Mouse (Mus musculus) neural tube, embryonic 14.5 days (tissue): Measurements from ENCODE around the gene Zfhx2. TPM values are rescaled to one million over a fixed set of nuclear protein-coding genes. Genes with fewer than 3 reads are reported as not detected.

Source experiments
- ATAC-seq: fragments of 200-750 bp; cut with Nextera tagmentation; 2 replicates; pipeline ENCODE4 v1.8.0; 2017; ENCODE audit warnings: low read depth, mild to moderate bottlenecking, moderate TSS enrichment, moderate library complexity
- H3K27ac ChIP-seq: fragments of 300-500 bp; sonication (generic); 2 replicates; pipeline ENCODE4 v1.5.1; 2014; ENCODE audit warnings: low read depth, mild to moderate bottlenecking, control low read depth, low read length, moderate library complexity, mixed read lengths
- H3K27me3 ChIP-seq: fragments of 300-500 bp; sonication (generic); 2 replicates; pipeline ENCODE4 v1.6.1; 2014; ENCODE audit warnings: low read length; ENCODE audit not compliant: control insufficient read depth, insufficient read depth
- H3K36me3 ChIP-seq: fragments of 300-500 bp; sonication (generic); 2 replicates; pipeline ENCODE4 v1.6.1; 2014; ENCODE audit warnings: low read length, mixed read lengths; ENCODE audit not compliant: control insufficient read depth, insufficient read depth
- H3K4me1 ChIP-seq: fragments of 300-500 bp; sonication (generic); 2 replicates; pipeline ENCODE4 v1.6.1; 2014; ENCODE audit warnings: low read length; ENCODE audit not compliant: control insufficient read depth, insufficient read depth
- H3K4me2 ChIP-seq: fragments of 300-500 bp; sonication (generic); 2 replicates; pipeline ENCODE4 v1.6.1; 2014; ENCODE audit warnings: mild to moderate bottlenecking, low read depth, low read length, control low read depth
- H3K4me3 ChIP-seq: fragments of 300-500 bp; sonication (generic); 2 replicates; pipeline ENCODE4 v1.5.1; 2014; ENCODE audit warnings: low read depth, low read length, control low read depth, mixed read lengths
- H3K9ac ChIP-seq: fragments of 300-500 bp; sonication (generic); replicated peaks from 2 replicates; pipeline ENCODE4 v1.6.1; 2014; ENCODE audit warnings: low read depth, mild to moderate bottlenecking, control low read depth, low read length, mixed read lengths
- H3K9me3 ChIP-seq: fragments of 300-500 bp; sonication (generic); 2 replicates; pipeline ENCODE4 v1.6.1; 2016; ENCODE audit warnings: low read length; ENCODE audit not compliant: control insufficient read depth
- WGBS: fragments of 180-500 bp; shearing (Covaris S2); extraction: QIAGEN DNeasy Blood & Tissue Kit; methylation state at CpG from one replicate; pipeline ENCODE4 v1.1.7; 2014; 5-methylcytosine and 5-hydroxymethylcytosine counted together
- polyA plus RNA-seq: library from polyadenylated mRNA; unstranded; fragments of >200 nt; fragmentation: Nextera tagmentation; extraction: Ambion mirVana; gene quantifications from 2 replicates; pipeline ENCODE4 v1.2.1, GENCODE M21; 2014

Zfhx2 gene
- polyA plus RNA-seq, 1 experiment from 2014 or later, result 27.3 TPM

DNA sequence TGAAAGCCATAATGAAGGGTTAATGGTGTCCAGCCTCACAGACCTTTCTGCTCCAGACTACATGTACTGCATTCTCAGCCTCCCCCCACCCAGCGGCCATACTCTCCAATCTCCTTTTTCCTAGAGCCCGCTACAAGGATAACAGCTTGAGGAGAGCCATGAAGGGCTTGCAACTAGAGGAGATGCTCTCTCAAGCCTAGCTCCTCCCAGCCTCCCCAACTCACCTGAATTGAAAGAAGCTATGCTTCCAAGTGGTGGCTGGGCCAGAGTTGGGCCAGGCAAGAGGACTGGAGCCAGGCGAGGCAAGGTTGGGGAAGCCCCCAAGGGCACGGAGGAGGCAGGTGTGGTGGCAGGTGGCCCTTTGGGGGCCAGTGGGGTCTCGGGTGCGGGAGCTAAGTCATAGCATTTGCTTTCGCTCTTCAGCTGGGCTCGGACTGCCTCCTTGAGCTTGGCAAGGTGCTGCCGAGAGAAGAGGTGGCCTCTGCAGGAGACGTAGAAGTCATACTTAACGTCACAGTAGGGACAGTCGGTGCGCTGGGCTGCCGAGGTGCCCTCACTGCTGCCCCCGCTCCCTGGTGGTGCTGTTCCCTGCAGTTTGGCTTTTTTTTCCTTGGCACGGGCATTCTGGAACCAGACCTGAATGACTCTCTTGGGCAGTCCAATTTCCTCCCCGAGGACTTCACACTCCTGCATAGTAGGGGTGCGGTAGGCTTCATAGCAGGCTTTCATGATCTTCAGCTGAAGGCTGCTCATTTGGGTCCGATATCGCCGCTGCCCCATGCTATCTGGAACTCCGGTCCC, 28.3 kb downstream of the Zfhx2 start:
- no peaks in the 10 kb centered on the region for H3K27me3 ChIP-seq
- H3K36me3 ChIP-seq, result peaks cover 56% of the 10 kb centered on the region
- H3K9me3 ChIP-seq, result no peaks in the 10 kb centered on the region
- H3K4me2 ChIP-seq, result no peak overlapping the region
- no peak overlapping the region for H3K27ac ChIP-seq
- peaks cover 26% of the 10 kb centered on the region for H3K4me1 ChIP-seq
- whole genome bisulfite sequencing, result 88% methylated on average over 22 of the region's 22 CpGs
- H3K4me3 ChIP-seq, result no peak overlapping the region
- H3K9ac ChIP-seq, result no peak overlapping the region
- no peak for ATAC-seq

- Histone ChIP-seq H3K4me1 (peaks cover 26% of the 10 kb centered on the region), H3K27ac (no peak overlapping the region), H3K4me2 (peak overlapping the region; percentile 21; the same call in 1 of the 2 replicates), H3K27me3 (no peaks in the 10 kb centered on the region), H3K4me3 (no peak overlapping the region), H3K9ac (0 out of 2 replicates have a peak overlapping the region, but pooled peaks have one; percentile 1), H3K9me3 (no peaks in the 10 kb centered on the region), H3K36me3 (peaks cover 51% of the 10 kb centered on the region)
- 68% methylated on average over 5 of the region's 5 CpGs for WGBS
- no peak for ATAC-seq
These were observed 29.0 kb downstream of the Zfhx2 start for GRCm38 (mm10) chr14:55063117-55063516.

DNA sequence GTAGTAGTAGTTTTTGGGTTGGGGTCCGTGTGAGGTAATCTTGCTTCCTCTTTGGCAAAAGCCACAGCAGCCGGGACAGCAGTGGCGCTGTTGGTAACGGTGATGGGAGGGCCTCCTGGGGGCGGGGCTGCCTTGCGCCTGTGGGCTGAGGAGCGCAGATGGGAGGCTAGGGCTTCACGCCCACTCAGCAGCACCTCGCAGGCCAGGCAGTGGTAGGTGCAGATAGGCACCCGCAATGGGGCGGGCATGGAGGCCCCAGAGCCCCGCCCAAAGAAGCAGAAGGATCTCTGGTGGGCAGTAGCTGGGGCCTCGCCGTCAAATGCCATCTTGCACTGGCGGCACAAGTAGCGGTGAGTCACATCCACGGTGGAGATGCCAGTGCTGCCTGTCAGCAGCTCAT, 29.5 kb downstream of the Zfhx2 start:
- no peak overlapping the region for H3K27ac ChIP-seq
- ATAC-seq, result peak; percentile 49; the same call in 1 of the 2 replicates
- no peaks in the 10 kb centered on the region for H3K9me3 ChIP-seq
- 0 out of 2 replicates have a peak overlapping the region, but pooled peaks have one; percentile 1 for H3K9ac ChIP-seq
- peak overlapping the region; percentile 21 for H3K4me2 ChIP-seq
- H3K4me1 ChIP-seq, result peaks cover 26% of the 10 kb centered on the region
- WGBS, result 10% methylated on average over 17 of the region's 17 CpGs
- no peak overlapping the region for H3K4me3 ChIP-seq
- peaks cover 46% of the 10 kb centered on the region for H3K36me3 ChIP-seq
- H3K27me3 ChIP-seq, result no peaks in the 10 kb centered on the region

DNA sequence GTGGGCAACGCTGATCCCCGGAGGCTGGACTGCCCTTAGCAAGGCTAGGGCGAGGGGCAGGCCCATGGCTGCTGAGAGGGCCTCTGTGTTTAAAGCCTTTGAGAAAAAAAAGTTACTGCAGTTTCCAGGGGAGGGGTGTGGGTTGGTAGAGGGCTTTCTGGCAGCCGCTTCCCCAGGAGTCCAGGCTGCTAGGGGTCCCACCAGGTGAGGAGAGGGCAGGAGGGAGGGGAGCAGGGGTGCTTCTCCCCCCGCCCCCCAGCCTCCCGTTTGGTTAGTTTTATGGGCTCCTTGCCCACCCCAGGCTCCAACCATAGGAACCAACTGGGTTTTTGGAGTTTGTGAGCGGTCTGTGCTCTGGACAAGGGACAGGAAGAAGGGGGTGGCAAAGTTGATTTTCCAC, 30.3 kb downstream of the Zfhx2 start:
- H3K27ac ChIP-seq, result no peak overlapping the region
- H3K9me3 ChIP-seq, result no peaks in the 10 kb centered on the region
- no peak overlapping the region for H3K4me3 ChIP-seq
- WGBS, result 39% methylated on average over 7 of the region's 7 CpGs
- H3K4me1 ChIP-seq, result peaks cover 31% of the 10 kb centered on the region
- no peak for ATAC-seq
- no peak overlapping the region for H3K9ac ChIP-seq
- peaks cover 42% of the 10 kb centered on the region for H3K36me3 ChIP-seq
- H3K27me3 ChIP-seq, result no peaks in the 10 kb centered on the region
- H3K4me2 ChIP-seq, result no peak overlapping the region

DNA sequence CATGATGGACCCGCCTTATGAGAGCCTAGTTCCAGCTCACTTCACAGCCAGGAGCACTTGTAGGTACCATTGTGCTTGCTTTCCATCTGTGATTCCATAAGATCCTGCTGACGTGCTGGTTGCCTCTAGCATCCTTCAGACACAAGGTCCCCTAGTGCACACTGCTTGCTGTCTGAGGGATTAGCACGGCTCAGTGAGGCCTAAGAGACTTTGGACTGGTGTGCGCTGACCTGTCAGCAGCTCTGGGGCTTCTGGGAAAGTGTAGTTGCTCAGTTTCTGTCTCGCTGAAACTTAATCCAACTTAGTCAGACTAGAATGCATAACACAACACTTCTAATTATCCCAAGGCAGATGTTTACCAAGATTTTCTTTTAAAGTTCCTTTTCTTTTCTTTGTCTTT, 32.2 kb downstream of the Zfhx2 start:
- no peak overlapping the region for H3K4me3 ChIP-seq
- H3K27me3 ChIP-seq, result no peaks in the 10 kb centered on the region
- H3K9ac ChIP-seq, result no peak overlapping the region
- peaks cover 37% of the 10 kb centered on the region for H3K4me1 ChIP-seq
- H3K9me3 ChIP-seq, result no peaks in the 10 kb centered on the region
- no peak for ATAC-seq
- peak overlapping the region; percentile 8; the same call in 1 of the 2 replicates for H3K4me2 ChIP-seq
- 76% methylated on average over 5 of the region's 5 CpGs for WGBS
- peak overlapping the region; percentile 39 for H3K27ac ChIP-seq
- H3K36me3 ChIP-seq, result peaks cover 26% of the 10 kb centered on the region

DNA sequence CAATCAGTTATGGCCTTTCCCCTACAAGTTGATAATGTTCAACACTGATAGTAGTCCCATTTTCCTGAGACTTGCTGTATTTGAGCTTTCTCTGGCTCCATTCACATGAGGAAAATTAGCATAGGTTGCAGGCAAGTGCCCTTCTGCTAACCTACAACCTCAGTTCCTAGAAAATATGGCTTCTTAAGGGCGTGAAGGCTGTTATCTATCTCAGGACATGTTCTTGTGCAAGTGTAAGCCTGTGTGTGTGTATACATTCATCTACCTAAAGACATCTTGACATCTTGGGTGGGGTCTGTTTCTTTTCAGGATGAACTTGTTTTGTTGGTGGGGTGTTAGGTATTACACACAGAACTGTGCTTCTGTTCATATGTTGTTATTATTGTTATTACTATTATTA, 33.1 kb downstream of the Zfhx2 start:
- no peak overlapping the region for H3K9ac ChIP-seq
- no peak overlapping the region; the same call in 1 of the 2 replicates for H3K4me2 ChIP-seq
- H3K27me3 ChIP-seq, result no peaks in the 10 kb centered on the region
- peaks cover 19% of the 10 kb centered on the region for H3K36me3 ChIP-seq
- H3K9me3 ChIP-seq, result no peaks in the 10 kb centered on the region
- no peak overlapping the region for H3K4me3 ChIP-seq
- peaks cover 37% of the 10 kb centered on the region for H3K4me1 ChIP-seq
- no peak overlapping the region for H3K27ac ChIP-seq
- WGBS, result 89% methylated on average over 1 of the region's 1 CpGs
- ATAC-seq, result no peak

- Histone ChIP-seq H3K4me2 (peak overlapping the region; percentile 49), H3K4me3 (peak overlapping the region; percentile 14; the same call in 1 of the 2 replicates), H3K9ac (no peak overlapping the region), H3K27me3 (no peaks in the 10 kb centered on the region), H3K9me3 (no peaks in the 10 kb centered on the region), H3K36me3 (no peaks in the 10 kb centered on the region), H3K27ac (peak overlapping the region; percentile 93), H3K4me1 (peaks cover 18% of the 10 kb centered on the region)
- peak; percentile 29 for ATAC-seq
- WGBS, result 50% methylated on average over 11 of the region's 11 CpGs
These were observed 36.8 kb downstream of the Zfhx2 start for GRCm38 (mm10) chr14:55055167-55055834.

DNA sequence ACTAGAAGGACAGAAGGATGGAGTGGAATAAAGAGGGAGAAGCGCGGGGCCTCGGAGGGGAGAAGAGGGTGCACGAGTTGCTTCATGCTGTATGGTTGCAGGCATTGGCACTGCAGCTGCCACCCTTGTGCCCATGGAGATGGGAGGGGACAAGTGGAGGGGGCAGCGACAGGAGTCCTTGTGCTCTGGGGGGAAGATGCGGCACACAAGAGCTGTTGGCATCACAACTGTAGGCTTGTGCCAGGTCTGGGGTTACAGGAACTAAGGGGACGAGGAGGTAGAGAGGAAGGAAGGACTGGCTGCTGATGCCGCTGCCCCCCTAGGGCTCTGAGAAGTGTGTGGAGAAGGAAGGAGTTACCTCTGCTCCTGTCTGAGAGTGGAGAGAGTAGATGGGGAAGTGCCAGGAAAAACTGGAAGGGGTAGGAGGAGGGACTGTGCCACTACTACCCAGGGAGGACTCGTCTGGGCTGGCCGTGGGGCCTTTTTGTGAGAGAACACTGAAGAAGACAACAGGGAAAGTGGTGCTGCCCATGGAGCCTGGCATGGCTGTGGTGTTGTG, 37.9 kb downstream of the Zfhx2 start:
- peak overlapping the region; percentile 93 for H3K27ac ChIP-seq
- H3K4me1 ChIP-seq, result peaks cover 15% of the 10 kb centered on the region
- no peaks in the 10 kb centered on the region for H3K36me3 ChIP-seq
- peak overlapping the region; percentile 49 for H3K4me2 ChIP-seq
- peak; percentile 57 for ATAC-seq
- WGBS, result 60% methylated on average over 10 of the region's 10 CpGs
- peak overlapping the region; percentile 31 for H3K4me3 ChIP-seq
- no peaks in the 10 kb centered on the region for H3K27me3 ChIP-seq
- H3K9me3 ChIP-seq, result no peaks in the 10 kb centered on the region
- H3K9ac ChIP-seq, result peak overlapping the region; percentile 50
